Mouse (Mus musculus) lung, adult 2 months (tissue): ENCODE results near the gene Slc5a8. TPM values are rescaled to one million over a fixed set of nuclear protein-coding genes. Genes with fewer than 3 reads are reported as not detected.

Experiments used
- DNase-seq: peaks from one replicate; pipeline ENCODE4 v3.0.0; 2022
- H3K4me1 ChIP-seq: fragments of 200-500 bp; 2 replicates; pipeline ENCODE4 v1.6.1; 2011; ENCODE audit warnings: low read length; ENCODE audit not compliant: control insufficient read depth, insufficient read depth
- H3K4me3 ChIP-seq: fragments of 200-500 bp; replicated peaks from 2 replicates; pipeline ENCODE3; 2011; ENCODE audit warnings: low read depth, mild to moderate bottlenecking, control low read depth, low read length; ENCODE audit errors: extremely low read depth
- CTCF ChIP-seq: fragments of 200-500 bp; IDR thresholded peaks from 2 replicates; pipeline ENCODE4 v1.5.1; 2011; ENCODE audit warnings: mild to moderate bottlenecking, low read length, control low read depth; ENCODE audit not compliant: insufficient read depth
- POLR2A ChIP-seq: fragments of 200-500 bp; IDR thresholded peaks from 2 replicates; pipeline ENCODE4 v1.6.1; 2011; ENCODE audit warnings: low read depth, mild to moderate bottlenecking, control low read depth, low read length, borderline replicate concordance; ENCODE audit errors: extremely low read depth
- WGBS: fragments of 180-500 bp; shearing (Covaris S2); methylation state at CpG from one replicate; pipeline ENCODE4 v1.1.7; 2018; 5-methylcytosine and 5-hydroxymethylcytosine counted together
- polyA plus RNA-seq: library from polyadenylated mRNA; depleted of rRNA; stranded (reverse); fragments of >200 nt; gene quantifications from 2 replicates; pipeline ENCODE4 v1.2.3, GENCODE M21; 2012

The Slc5a8 gene
- polyA plus RNA-seq, 1 experiment = 0.17 TPM

DNA sequence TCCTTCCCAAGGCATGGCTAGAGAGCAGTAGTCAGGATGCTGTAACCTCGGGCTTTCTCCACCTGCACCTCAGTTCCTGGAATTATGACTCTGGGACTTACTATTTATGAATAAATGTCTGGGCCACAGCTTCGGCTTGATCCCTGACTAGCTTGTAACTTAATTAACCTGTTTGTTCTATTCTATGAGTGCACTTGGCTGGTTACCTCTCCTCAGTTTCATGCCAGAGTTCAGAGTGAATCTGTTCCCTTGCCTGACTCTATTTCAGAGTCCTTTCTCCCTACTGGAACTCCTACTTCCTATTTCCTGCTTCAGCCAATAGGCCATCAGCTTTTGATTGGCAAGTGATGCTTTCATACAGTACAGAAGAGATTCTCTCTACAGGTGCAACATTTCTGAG, 2.1 kb upstream of the Slc5a8 start:
- 77% methylated on average over 2 of the region's 2 CpGs for WGBS
- TF ChIP-seq CTCF (no peak), POLR2A (no peak)
- H3K4me3 ChIP-seq = no peak overlapping the region
- H3K4me1 ChIP-seq = no peaks in the 10 kb centered on the region
- DNase-seq = no peak

DNA sequence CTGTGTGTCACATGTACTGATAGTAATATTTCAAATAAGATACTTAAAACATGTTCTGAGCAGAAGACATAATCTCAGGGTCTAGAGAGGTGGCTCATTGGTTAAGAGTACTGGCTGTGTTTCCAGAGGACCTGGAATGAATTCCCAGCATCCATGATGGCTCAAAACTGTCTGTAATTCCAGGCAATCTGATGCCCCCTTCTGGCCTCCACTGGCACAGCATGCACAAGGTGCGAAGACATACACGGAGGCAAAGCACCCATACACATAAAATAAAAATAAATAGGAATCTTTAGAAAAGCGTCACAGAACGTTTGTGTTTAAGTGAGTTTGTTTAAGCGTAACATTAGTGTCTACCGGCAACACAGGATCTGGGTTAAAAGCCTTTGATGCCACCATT, 956 bp upstream of the Slc5a8 start:
- DNase-seq = no peak
- 61% methylated on average over 6 of the region's 6 CpGs for WGBS
- TF ChIP-seq POLR2A = no peak
- TF ChIP-seq CTCF = no peak
- no peaks in the 10 kb centered on the region for H3K4me1 ChIP-seq
- no peak overlapping the region for H3K4me3 ChIP-seq

DNA sequence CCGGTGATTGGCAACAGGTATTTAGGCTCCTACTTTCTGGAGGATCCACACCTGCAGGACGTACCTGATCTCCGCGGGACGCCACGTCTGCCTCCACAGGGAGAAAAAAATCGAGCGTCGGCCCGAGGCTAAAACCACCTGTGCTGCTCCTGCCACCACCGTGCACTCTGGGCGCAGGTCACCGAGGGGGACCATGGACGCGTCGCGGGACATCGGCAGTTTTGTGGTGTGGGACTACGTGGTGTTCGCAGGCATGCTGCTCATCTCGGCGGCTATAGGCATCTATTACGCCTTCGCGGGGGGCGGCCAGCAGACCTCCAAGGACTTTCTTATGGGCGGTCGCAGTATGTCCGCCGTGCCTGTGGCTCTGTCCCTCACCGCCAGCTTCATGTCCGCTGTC, 322 bp downstream of the Slc5a8 start:
- WGBS = 4% methylated on average over 32 of the region's 32 CpGs

DNA sequence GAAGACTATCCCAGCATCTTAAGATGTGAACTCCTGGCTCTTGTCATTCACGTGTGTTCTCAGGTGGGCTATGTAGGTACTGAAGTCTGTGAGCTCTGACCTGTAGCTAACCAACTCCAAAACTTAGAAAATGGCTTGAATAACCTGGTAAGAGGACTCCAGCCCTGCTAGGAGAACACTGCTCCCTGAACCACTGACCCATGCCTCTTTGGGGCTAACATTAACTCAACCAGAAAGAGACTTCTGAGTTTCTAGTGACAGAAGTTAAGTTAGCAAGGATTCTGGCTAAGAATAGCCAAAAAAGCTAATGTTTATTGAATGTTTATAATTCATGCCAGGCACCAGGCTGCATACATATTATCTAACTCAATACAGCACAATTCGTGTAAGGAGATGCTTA, 2.6 kb downstream of the Slc5a8 start:
- WGBS = 60% methylated on average over 2 of the region's 2 CpGs
- DNase-seq = no peak
- Histone ChIP-seq H3K4me3 (no peak overlapping the region), H3K4me1 (no peaks in the 10 kb centered on the region)
- TF ChIP-seq CTCF = no peak
- TF ChIP-seq POLR2A = no peak

More for the DNA sequence above, 322 bp downstream of the Slc5a8 start:
- H3K4me3 ChIP-seq = no peak overlapping the region
- no peaks in the 10 kb centered on the region for H3K4me1 ChIP-seq
- DNase-seq = no peak
- TF ChIP-seq POLR2A (no peak), CTCF (no peak)

DNA sequence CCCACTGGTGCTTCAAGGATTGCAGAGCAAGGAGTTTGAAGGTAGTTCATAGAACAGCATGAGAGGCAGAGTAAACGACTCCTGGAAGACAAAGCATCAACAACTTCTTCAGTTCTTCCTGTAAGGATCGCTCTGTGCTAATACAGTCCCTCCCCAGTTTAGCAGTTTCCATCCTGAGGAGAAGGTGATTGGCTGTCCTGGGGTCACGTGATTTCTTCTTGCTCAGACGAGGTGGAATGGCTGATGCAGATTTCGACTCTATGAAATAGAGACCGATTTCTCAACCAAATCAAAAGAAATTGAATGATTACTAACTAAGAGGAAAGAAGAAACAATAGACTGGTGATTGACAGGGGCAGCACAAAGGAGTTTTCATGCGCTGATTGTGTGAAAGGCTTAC, 5.6 kb downstream of the Slc5a8 start:
- 76% methylated on average over 7 of the region's 7 CpGs for WGBS
- TF ChIP-seq POLR2A (no peak), CTCF (no peak)
- Histone ChIP-seq H3K4me3 (no peak overlapping the region), H3K4me1 (no peaks in the 10 kb centered on the region)
- DNase-seq = no peak

DNA sequence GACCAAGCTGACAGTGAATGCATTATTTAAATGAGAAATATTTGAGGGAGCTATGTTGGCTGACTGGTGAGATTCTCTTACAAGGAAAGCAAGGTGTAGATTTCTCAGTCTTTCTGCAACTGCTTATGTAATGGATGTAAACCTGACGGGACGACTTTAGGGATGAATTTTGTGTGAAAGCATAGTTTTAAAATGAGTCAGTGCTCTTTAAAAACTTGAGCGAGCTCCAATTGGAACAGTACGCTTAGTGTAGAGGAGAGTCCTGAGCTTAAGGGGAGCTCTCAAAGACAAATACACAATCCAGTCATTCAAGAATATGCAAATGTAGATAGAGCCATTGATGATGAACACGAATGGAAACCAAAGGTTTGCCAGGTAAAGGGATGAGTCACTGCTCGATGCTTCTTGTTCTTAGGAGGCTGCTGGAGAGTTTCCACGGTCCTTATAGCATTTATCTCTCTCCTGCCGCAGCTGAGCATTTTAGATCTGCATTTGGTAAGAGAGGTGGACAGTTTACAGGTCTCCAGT, 6.8 kb downstream of the Slc5a8 start:
- 64% methylated on average over 8 of the region's 8 CpGs for WGBS
- TF ChIP-seq POLR2A = no peak
- no peak for TF ChIP-seq CTCF
- Histone ChIP-seq H3K4me3 (no peak overlapping the region), H3K4me1 (no peaks in the 10 kb centered on the region)
- DNase-seq = no peak

DNA sequence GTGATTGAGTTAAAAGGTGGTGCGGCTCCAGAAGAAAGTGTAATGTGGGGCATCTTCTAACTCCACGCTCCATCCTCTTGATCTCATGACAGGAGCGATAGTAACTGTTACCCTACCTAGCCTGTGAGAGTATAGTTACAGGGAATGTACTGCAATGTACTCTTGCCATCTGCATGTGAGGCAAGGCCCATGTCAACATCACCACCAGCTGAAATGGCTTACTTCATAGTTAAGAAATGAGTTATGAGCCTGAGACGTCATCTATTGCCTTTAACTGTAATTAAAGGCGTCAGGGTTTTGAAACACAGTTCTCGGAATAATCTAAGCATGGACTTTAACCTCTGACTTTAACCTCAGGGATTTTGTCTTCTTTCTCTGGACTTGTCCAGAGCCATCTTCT, 11.2 kb downstream of the Slc5a8 start:
- Histone ChIP-seq H3K4me1 (no peaks in the 10 kb centered on the region), H3K4me3 (no peak overlapping the region)
- TF ChIP-seq CTCF (no peak), POLR2A (no peak)
- DNase-seq = no peak
- 62% methylated on average over 6 of the region's 6 CpGs for WGBS

DNA sequence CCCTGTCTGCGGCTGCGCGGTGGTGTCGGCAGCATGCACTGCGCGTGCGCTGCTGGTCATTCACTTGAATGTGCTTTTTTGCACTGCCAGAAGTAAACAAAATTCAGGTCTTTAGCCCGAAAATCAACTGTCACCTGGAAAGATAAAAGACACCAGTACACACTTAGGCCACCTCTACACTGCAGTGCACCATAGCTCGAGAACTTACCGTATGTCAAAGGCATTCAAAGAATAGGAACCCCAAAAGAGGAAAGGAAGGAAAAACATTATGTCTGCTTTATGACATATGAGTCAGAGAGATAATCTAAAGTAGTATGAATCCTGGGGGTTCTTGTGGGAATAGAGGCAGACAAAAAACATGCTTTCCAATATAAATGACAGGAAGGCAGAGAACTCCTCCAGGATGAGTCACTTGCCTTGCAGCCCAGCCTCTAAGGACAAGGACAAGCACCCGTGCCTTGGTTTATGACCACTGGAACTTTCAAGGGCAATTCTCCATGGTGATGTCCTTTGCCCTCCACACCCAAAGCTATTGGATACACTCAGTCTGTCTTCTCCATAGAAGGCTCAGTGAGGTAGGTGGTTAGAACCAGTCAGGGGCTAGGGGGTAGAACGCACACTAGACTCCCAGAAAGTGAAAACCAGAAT, 64.0 kb downstream of the Slc5a8 start:
- Histone ChIP-seq H3K4me3 (no peak overlapping the region), H3K4me1 (no peaks in the 10 kb centered on the region)
- DNase-seq = no peak
- 85% methylated on average over 12 of the region's 12 CpGs for WGBS
- no peak for TF ChIP-seq POLR2A
- no peak for TF ChIP-seq CTCF

DNA sequence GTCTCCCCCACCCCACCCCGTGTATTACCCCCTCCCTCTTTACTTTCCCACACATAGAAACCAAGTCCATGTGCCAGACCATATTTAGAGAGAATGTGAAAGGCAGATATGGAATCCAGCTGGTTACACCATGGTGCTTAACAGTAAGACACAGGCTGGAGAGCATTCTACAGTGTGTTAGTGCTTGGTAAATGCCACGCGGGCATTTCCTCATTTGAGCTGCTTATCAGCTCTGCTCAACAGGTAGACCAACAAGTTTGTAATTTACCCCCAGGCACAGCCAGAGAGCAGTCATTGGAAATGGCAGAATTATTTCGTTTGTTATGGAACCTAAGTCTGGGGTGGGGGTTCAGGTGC, 64.5 kb downstream of the Slc5a8 start:
- DNase-seq = no peak
- 67% methylated on average over 4 of the region's 4 CpGs for WGBS
- TF ChIP-seq CTCF (no peak), POLR2A (no peak)

DNA sequence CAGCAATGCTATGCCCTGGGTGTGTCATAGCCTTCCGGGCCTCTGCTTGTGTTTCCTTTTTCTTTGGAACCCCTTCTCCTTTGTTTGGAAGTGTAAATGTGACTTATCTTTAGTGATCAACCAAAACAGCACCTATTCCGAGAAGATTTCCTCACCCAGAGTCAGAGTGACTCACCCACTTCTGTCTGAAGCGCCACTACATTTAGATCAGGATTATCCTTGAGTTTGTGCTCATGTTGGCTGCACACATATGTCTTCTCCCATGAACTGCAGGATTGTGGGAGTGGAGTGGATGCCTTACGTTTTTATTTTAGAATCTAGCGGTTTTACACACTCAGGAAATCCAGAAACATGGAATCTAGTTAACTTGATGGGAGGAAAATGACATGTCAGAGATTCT, 75.0 kb downstream of the Slc5a8 start:
- Histone ChIP-seq H3K4me3 (no peak overlapping the region), H3K4me1 (no peaks in the 10 kb centered on the region)
- no peak for DNase-seq
- WGBS = 60% methylated on average over 5 of the region's 5 CpGs
- no peak for TF ChIP-seq POLR2A
- TF ChIP-seq CTCF = no peak

More for the DNA sequence above, 64.5 kb downstream of the Slc5a8 start:
- Histone ChIP-seq H3K4me1 (no peaks in the 10 kb centered on the region), H3K4me3 (no peak overlapping the region)

DNA sequence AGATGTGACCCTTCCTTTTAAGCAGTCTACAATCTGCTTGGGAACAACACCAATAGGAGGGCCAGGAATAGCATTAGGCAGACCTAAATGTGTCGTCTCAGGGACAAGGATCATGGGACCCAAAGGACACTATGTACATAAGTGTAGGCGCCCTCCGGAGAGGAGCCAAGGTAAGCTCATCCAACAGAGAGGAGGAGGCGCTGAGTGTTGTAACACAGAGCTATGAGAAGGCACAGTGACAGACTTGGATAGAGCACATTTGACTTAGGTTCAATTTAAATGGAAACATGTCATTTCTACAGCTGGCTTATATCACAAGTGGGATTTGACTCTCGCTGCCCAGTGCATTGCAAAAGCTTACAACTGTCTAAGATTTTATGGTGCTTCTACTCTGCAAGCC, 82.8 kb downstream of the Slc5a8 start:
- 78% methylated on average over 5 of the region's 5 CpGs for WGBS
- TF ChIP-seq CTCF (no peak), POLR2A (no peak)

More for the DNA sequence above, 82.8 kb downstream of the Slc5a8 start:
- no peaks in the 10 kb centered on the region for H3K4me1 ChIP-seq
- H3K4me3 ChIP-seq = no peak overlapping the region
- DNase-seq = no peak
